7 mouse cellular contexts compared by ENCODE assay signal in genomic region chr17:28133193-28133592, GRCm38 (mm10). TPM values are rescaled to one million over a fixed set of nuclear protein-coding genes. Genes with fewer than 3 reads are reported as not detected.
DNase-seq lines count a peak whose midpoint lies in the region; ATAC-seq and TF ChIP-seq lines count a peak whose summit lies in the region.

No protein-coding gene starts in this region.

- no peaks in the 10 kb centered on the region for H3K36me3 ChIP-seq in E14TG2a.4 (ENCODE audit: insufficient read depth, low read length)
- no peaks in the 10 kb centered on the region for H3K36me3 ChIP-seq in embryonic facial prominence, embryonic 13.5 days
- no peaks in the 10 kb centered on the region for H3K36me3 ChIP-seq in midbrain, embryonic 11.5 days (ENCODE audit: control insufficient read depth, insufficient read depth, low read length)
- H3K36me3 ChIP-seq in splenic B cell, adult 2 months (ENCODE audit: control insufficient read depth, insufficient read depth, low read length, poor library complexity, severe bottlenecking) = no peaks in the 10 kb centered on the region

- DNase-seq in R1 (ENCODE audit: low read depth, low spot score) = peak; percentile 80
- peak; percentile 38 to 62 for DNase-seq in left cerebral cortex, postnatal 14 days (ENCODE audit: low spot score in 2 of 2)
- DNase-seq in midbrain, embryonic 11.5 days (ENCODE audit: low spot score, missing footprints) = peak; percentile 99
- peak; percentile 60 for DNase-seq in splenic B cell, adult 2 months (ENCODE audit: low read depth, low spot score)

- no peak overlapping the region for H3K27ac ChIP-seq in embryonic facial prominence, embryonic 13.5 days
- H3K27ac ChIP-seq in midbrain, embryonic 11.5 days (ENCODE audit: low read depth, low read length) = no peak overlapping the region

- H3K27me3 ChIP-seq in E14TG2a.4 (ENCODE audit: insufficient read depth, low read length) = peaks cover 4% of the 10 kb centered on the region; the same call in 1 of the 2 replicates
- H3K27me3 ChIP-seq in embryonic facial prominence, embryonic 13.5 days = no peaks in the 10 kb centered on the region
- H3K27me3 ChIP-seq in midbrain, embryonic 11.5 days (ENCODE audit: control insufficient read depth, insufficient read depth, low read length) = no peaks in the 10 kb centered on the region
- H3K27me3 ChIP-seq in splenic B cell, adult 2 months (ENCODE audit: control insufficient read depth, insufficient read depth, low read length, poor library complexity, severe bottlenecking) = no peaks in the 10 kb centered on the region

- peak overlapping the region; percentile 9; the same call in 1 of the 2 replicates for H3K4me2 ChIP-seq in embryonic facial prominence, embryonic 13.5 days
- no peak overlapping the region for H3K4me2 ChIP-seq in midbrain, embryonic 11.5 days

- ATAC-seq in embryonic facial prominence, embryonic 13.5 days (ENCODE audit: insufficient number of reproducible peaks, insufficient read depth, low FRiP score, low TSS enrichment, low read depth) = no peak
- peak; percentile 66 to 81; a peak in 3 of 4 replicates for ATAC-seq in hematopoietic stem cell, adult 5-6 weeks (replicated peaks in 1 of 2; ENCODE audit: insufficient read depth in 1 of 2, low FRiP score in 2 of 2, low TSS enrichment in 1 of 2, low read depth in 1 of 2, poor library complexity in 2 of 2, severe bottlenecking in 2 of 2)
- ATAC-seq in midbrain, embryonic 11.5 days (ENCODE audit: low FRiP score) = peak; percentile 50; the same call in 1 of the 2 replicates

- 0 out of 2 replicates have a peak overlapping the region, but pooled peaks have one; percentile 1 for H3K4me3 ChIP-seq in E14TG2a.4 (replicated peaks; ENCODE audit: low read length)
- no peak overlapping the region for H3K4me3 ChIP-seq in embryonic facial prominence, embryonic 13.5 days
- H3K4me3 ChIP-seq in midbrain, embryonic 11.5 days (ENCODE audit: low read depth, low read length) = no peak overlapping the region

- H3K9me3 ChIP-seq in E14TG2a.4 (ENCODE audit: low read length) = no peaks in the 10 kb centered on the region
- no peaks in the 10 kb centered on the region for H3K9me3 ChIP-seq in embryonic facial prominence, embryonic 13.5 days
- no peaks in the 10 kb centered on the region for H3K9me3 ChIP-seq in midbrain, embryonic 11.5 days (ENCODE audit: control insufficient read depth, low read length)

- H3K9ac ChIP-seq in embryonic facial prominence, embryonic 13.5 days = peak overlapping the region; percentile 46; the same call in 1 of the 2 replicates
- no peak overlapping the region for H3K9ac ChIP-seq in midbrain, embryonic 11.5 days (ENCODE audit: low read length)

- peak; percentile 97 for TF ChIP-seq CTCF in E14TG2a.4 (conservative IDR thresholded peaks at IDR 0.05; ENCODE audit: low read length)

- 7% methylated on average over 14 of the region's 14 CpGs for WGBS in embryonic facial prominence, embryonic 13.5 days
- 6% methylated on average over 14 of the region's 14 CpGs for WGBS in midbrain, embryonic 11.5 days

- intact Hi-C loops in left cerebral cortex, postnatal 14 days (cut with DNase I) = loop anchor here (2.0 kb wide), 1 partner anchor 48 kb away; no protein-coding TSS in a partner anchor

- H3K4me1 ChIP-seq in E14TG2a.4 (replicated peaks; ENCODE audit: low read depth, low read length) = peaks cover 81% of the 10 kb centered on the region
- H3K4me1 ChIP-seq in embryonic facial prominence, embryonic 13.5 days = peaks cover 18% of the 10 kb centered on the region
- H3K4me1 ChIP-seq in midbrain, embryonic 11.5 days (ENCODE audit: control insufficient read depth, insufficient read depth, low read length) = no peaks in the 10 kb centered on the region

RNA-seq across cellular contexts. Expression of gene Scube3, which starts 8.7 kb away (rescaled TPM):
- polyA plus RNA-seq in embryonic facial prominence, embryonic 13.5 days (2015; fragmentation: Nextera tagmentation; extraction: Ambion mirVana) = 9.4 and 10.1 TPM in 2 replicates
- total RNA-seq in hematopoietic stem cell, adult 5-6 weeks (2017) = 3.8 and 10.1 TPM in 2 replicates
- total RNA-seq in left cerebral cortex, postnatal 14 days (2021) = 1 to 10 TPM; 1.1 to 2.1 TPM
- 10.1 and 10.2 TPM in 2 replicates for polyA plus RNA-seq in midbrain, embryonic 11.5 days (2014; fragmentation: Nextera tagmentation; extraction: Ambion mirVana)

RNA-seq across cellular contexts. Expression of gene Zfp523, which starts 43.7 kb away (rescaled TPM):
- 36.6 and 41.2 TPM in 2 replicates for polyA plus RNA-seq in embryonic facial prominence, embryonic 13.5 days (2015; fragmentation: Nextera tagmentation; extraction: Ambion mirVana)
- 12.9 and 26.0 TPM in 2 replicates for total RNA-seq in hematopoietic stem cell, adult 5-6 weeks (2017)
- total RNA-seq in left cerebral cortex, postnatal 14 days (2021) = 100 to 1,000 TPM in 1 of 2 experiments, 10 to 100 TPM in 1; 97.0 to 105 TPM
- 24.6 and 30.2 TPM in 2 replicates for polyA plus RNA-seq in midbrain, embryonic 11.5 days (2014; fragmentation: Nextera tagmentation; extraction: Ambion mirVana)

RNA-seq across cellular contexts. Expression of gene Tcp11, which starts 52.8 kb away (rescaled TPM):
- 1.9 and 2.1 TPM in 2 replicates for polyA plus RNA-seq in embryonic facial prominence, embryonic 13.5 days (2015; fragmentation: Nextera tagmentation; extraction: Ambion mirVana)
- 2.3 and 3.6 TPM in 2 replicates for total RNA-seq in hematopoietic stem cell, adult 5-6 weeks (2017)
- 1 to 10 TPM; 1.3 to 1.6 TPM for total RNA-seq in left cerebral cortex, postnatal 14 days (2021)
- polyA plus RNA-seq in midbrain, embryonic 11.5 days (2014; fragmentation: Nextera tagmentation; extraction: Ambion mirVana) = 0.70 and 1.0 TPM in 2 replicates
